In genomic region chr11:60537468-60538347, GRCm38 (mm10) we compare ENCODE assay signal across 7 mouse cellular contexts. TPM values are rescaled to one million over a fixed set of nuclear protein-coding genes. Genes with fewer than 3 reads are reported as not detected.
DNase-seq lines count a peak whose midpoint lies in the region; ATAC-seq lines count a peak whose summit lies in the region.

No protein-coding gene starts in this region.

- H3K9ac ChIP-seq in intestine, embryonic 15.5 days: peak overlapping the region; percentile 95

- peaks cover 25% of the 10 kb centered on the region for H3K4me1 ChIP-seq in intestine, embryonic 15.5 days (replicated peaks)
- peaks cover 44% of the 10 kb centered on the region for H3K4me1 ChIP-seq in midbrain, embryonic 10.5 days

- H3K27ac ChIP-seq in intestine, embryonic 15.5 days: peak overlapping the region; percentile 100
- peak overlapping the region; percentile 96 for H3K27ac ChIP-seq in midbrain, embryonic 10.5 days (replicated peaks)

- ATAC-seq in intestine, embryonic 15.5 days: peak; percentile 91

- DNase-seq in adrenal gland, adult 2 months: peak; percentile 97
- DNase-seq in embryo, embryonic 11.5 days (ENCODE audit: low read depth, low spot score): peak; percentile 94
- DNase-seq in gastrocnemius, postnatal 36 days: peak; percentile 95 to 96
- DNase-seq in left cerebral cortex, postnatal 25 days (ENCODE audit: low spot score in 2 of 2): peak; percentile 96 to 99
- DNase-seq in midbrain, embryonic 10.5 days (ENCODE audit: low spot score): peak; percentile 96
- DNase-seq in right cerebral cortex, postnatal 4 days: peak; percentile 94

- peak overlapping the region; percentile 90 for H3K4me3 ChIP-seq in intestine, embryonic 15.5 days (replicated peaks)
- H3K4me3 ChIP-seq in midbrain, embryonic 10.5 days: peak overlapping the region; percentile 89

- H3K4me2 ChIP-seq in intestine, embryonic 15.5 days (replicated peaks): peak overlapping the region; percentile 78

- no peaks in the 10 kb centered on the region for H3K9me3 ChIP-seq in intestine, embryonic 15.5 days
- no peaks in the 10 kb centered on the region for H3K9me3 ChIP-seq in midbrain, embryonic 10.5 days (replicated peaks)

- intact Hi-C loops in gastrocnemius, postnatal 36 days (cut with DNase I): no loop called here
- intact Hi-C loops in left cerebral cortex, postnatal 25 days (cut with DNase I): loop anchor here (5.0 kb wide), 2 partner anchors 80 to 160 kb away; partner anchors contain the start of gene Llgl1

- under 1% methylated on average over 89 of the region's 91 CpGs for WGBS in intestine, embryonic 15.5 days
- under 1% methylated on average over 91 of the region's 91 CpGs for whole genome bisulfite sequencing in midbrain, embryonic 10.5 days

- H3K36me3 ChIP-seq in intestine, embryonic 15.5 days: 0 out of 2 replicates have a peak, but pooled peaks cover 2% of the 10 kb centered on the region
- H3K36me3 ChIP-seq in midbrain, embryonic 10.5 days: peaks cover 28% of the 10 kb centered on the region

- no peaks in the 10 kb centered on the region for H3K27me3 ChIP-seq in intestine, embryonic 15.5 days (replicated peaks)
- no peaks in the 10 kb centered on the region for H3K27me3 ChIP-seq in midbrain, embryonic 10.5 days (ENCODE audit: low read depth, poor library complexity, severe bottlenecking)

RNA-seq across cellular contexts. Expression of gene Alkbh5, which starts 1.5 kb away (rescaled TPM):
- total RNA-seq in adrenal gland, adult 2 months (2021): 10 to 100 TPM; 93.8 to 98.1 TPM
- 37.9 and 39.3 TPM in 2 replicates for polyA plus RNA-seq in adrenal gland, adult 2 months (2012; rRNA removed)
- total RNA-seq in gastrocnemius, postnatal 36 days (2021): 100 to 1,000 TPM; 107 TPM
- polyA plus RNA-seq in intestine, embryonic 15.5 days (2015; fragmentation: Nextera tagmentation; extraction: Ambion mirVana): 39.5 and 44.9 TPM in 2 replicates
- total RNA-seq in left cerebral cortex, postnatal 25 days (2021): 10 to 100 TPM; 55.2 to 55.6 TPM
- polyA plus RNA-seq in midbrain, embryonic 10.5 days (2016; fragmentation: Nextera tagmentation; extraction: Ambion mirVana): 34.4 TPM in 2 replicates

Comparison
In these comparisons a context has a peak if more than half of its experiments do, and no peak if none do; other contexts are left out.
1. Peak in every context shown above with its lines: DNase-seq, ATAC-seq, H3K4me3 ChIP-seq and H3K27ac ChIP-seq.